Mouse (Mus musculus) left cerebral cortex, adult 2 months (tissue): ENCODE measurements around the gene Mettl5. TPM values are rescaled to one million over a fixed set of nuclear protein-coding genes. Genes with fewer than 3 reads are reported as not detected.

ENCODE experiments used
- DNase-seq, 2 experiments: peaks; one replicate each; pipeline ENCODE4 v3.0.0; 2021 to 2022; ENCODE audit warnings: low spot score in 2 of 2, mixed read lengths in 1 of 2; ENCODE audit errors: extremely low spot score in 1 of 2
- H3K27ac ChIP-seq: fragments of 200-600 bp; 2 replicates; pipeline ENCODE4 v1.8.1; 2022
- H3K4me3 ChIP-seq: fragments of 200-600 bp; 2 replicates; pipeline ENCODE4 v1.8.1; 2022
- CTCF ChIP-seq: fragments of 200-600 bp; IDR thresholded peaks from 2 replicates; pipeline ENCODE4 v1.8.1; 2022; ENCODE audit warnings: antibody characterized with exemption, mild to moderate bottlenecking, moderate library complexity
- intact Hi-C: fragments of 180-260 bp; cut with DNase I; formaldehyde crosslinking; loops from one replicate; pipeline ENCODE4 v1.15.1; 2025
- total RNA-seq, 2 experiments: library from RNA; stranded (reverse); gene quantifications; 2 replicates each; pipeline ENCODE4 v1.2.3; 2021

Mettl5 gene
- total RNA-seq, 2 experiments from 2014 or later = 13.5 to 15.2 TPM

DNA sequence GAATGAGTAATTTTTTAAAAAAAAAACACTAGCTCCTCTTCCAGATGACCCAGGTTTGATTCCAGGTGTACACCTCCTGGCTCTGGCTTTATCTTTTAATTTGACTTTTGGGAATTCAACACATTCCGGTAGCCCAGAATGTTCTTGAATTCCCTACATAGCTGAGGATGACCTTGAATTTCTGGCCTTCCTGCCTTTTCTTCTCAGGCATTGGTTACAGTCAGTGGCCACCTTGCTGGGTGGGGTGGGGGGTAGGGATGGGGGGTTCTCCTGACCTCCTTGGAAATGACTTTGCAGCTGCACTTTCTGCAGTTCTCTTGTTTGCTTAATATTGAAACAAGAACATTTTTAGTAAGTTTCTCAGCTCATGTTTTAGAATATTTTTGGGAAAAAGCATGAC lies 7.7 kb upstream of the Mettl5 start:
- no peak overlapping the region for H3K4me3 ChIP-seq
- TF ChIP-seq CTCF = no peak
- DNase-seq = no peak
- no peak overlapping the region for H3K27ac ChIP-seq
- intact Hi-C loops = no loop called here

GRCm38 (mm10) chr2:69890843-69891242 lies 5.4 kb upstream of the Mettl5 start:
- no peak for TF ChIP-seq CTCF

GRCm38 (mm10) chr2:69888957-69889356 lies 3.5 kb upstream of the Mettl5 start:
- H3K4me3 ChIP-seq = no peak overlapping the region
- intact Hi-C loops = no loop called here
- H3K27ac ChIP-seq = no peak overlapping the region
- DNase-seq = no peak
- TF ChIP-seq CTCF = no peak

More at GRCm38 (mm10) chr2:69890843-69891242, 5.4 kb upstream of the Mettl5 start:
- DNase-seq = no peak
- Histone ChIP-seq H3K27ac (no peak overlapping the region), H3K4me3 (no peak overlapping the region)
- intact Hi-C loops = no loop called here

GRCm38 (mm10) chr2:69885050-69885449 lies 365 bp downstream of the Mettl5 start:
- intact Hi-C loops = no loop called here
- no peak for DNase-seq
- no peak for TF ChIP-seq CTCF
- H3K4me3 ChIP-seq = peak overlapping the region; percentile 61
- H3K27ac ChIP-seq = peak overlapping the region; percentile 84

- Histone ChIP-seq H3K27ac (no peak overlapping the region), H3K4me3 (peak overlapping the region; percentile 61)
- TF ChIP-seq CTCF = no peak
- intact Hi-C loops = no loop called here
- DNase-seq = no peak
These were observed 834 bp downstream of the Mettl5 start for GRCm38 (mm10) chr2:69884581-69884980.

DNA sequence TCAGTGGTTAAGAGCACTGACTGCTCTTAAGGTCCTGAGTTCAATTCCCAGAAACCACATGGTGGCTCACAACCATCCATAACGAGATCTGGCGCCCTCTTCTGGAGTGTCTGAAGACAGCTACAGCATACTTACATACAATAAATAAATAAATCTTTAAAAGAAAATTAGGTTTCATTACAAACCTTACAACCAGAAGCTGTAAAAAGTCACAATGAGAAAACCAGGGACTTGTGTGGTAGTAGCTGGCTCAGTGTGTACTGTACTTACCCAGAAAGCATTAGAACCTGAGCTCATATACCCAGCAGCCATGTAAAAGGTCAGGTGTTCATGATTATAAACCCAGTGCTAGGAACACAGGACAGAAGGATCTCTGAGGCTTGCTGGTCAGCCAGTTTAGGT lies 1.4 kb downstream of the Mettl5 start:
- H3K27ac ChIP-seq = no peak overlapping the region
- TF ChIP-seq CTCF = peak; percentile 39
- no peak for DNase-seq
- intact Hi-C loops = no loop called here
- H3K4me3 ChIP-seq = no peak overlapping the region

- H3K27ac ChIP-seq = peak overlapping the region; percentile 92
- intact Hi-C loops = loop anchor here (5.0 kb wide), 3 partner anchors 70 to 140 kb away; partner anchors contain the start of gene Ppig
- DNase-seq = no peak
- no peak for TF ChIP-seq CTCF
- peak overlapping the region; percentile 69 for H3K4me3 ChIP-seq
These were observed 23.2 kb downstream of the Mettl5 start for GRCm38 (mm10) chr2:69862117-69862657.

DNA sequence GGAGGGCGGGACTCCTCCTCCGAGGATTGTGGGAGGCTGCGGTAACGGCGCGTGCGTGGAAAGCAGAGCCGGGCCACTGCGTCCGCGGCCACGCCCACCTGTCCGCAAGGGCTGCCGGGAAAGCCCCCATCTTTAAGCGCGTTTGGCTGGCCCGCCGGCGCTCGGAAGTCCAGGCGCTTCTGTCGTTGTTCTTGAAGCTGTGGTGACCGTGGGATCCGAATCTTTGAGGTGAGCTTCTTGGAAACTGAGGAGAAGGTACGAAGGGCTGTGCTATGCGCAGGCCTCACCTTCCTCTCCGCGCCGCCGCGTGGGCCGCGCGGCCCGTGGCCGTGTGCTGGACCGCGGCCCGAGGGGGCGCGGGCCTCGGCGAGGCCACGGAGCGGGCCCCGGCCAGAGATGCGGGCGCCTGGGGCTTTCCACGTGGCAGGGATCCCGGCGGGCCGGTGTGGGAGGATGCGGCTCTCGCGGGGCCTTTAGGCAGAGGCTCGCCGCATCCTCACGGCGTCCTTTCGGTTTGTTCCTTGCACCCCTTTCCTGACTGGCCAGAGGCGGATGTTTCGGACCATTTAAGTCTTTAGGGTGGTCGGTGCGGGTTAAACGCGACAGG lies 23.8 kb downstream of the Mettl5 start, which contains the start of gene Ssb:
Gene Ssb (plus strand): TSS at position 78 of the 607 bp plus-strand sequence.
- DNase-seq = peak; percentile 93 to 94
- Histone ChIP-seq H3K27ac (peak within 1 kb of the TSS; percentile 92), H3K4me3 (peak within 1 kb of the TSS; percentile 69)
- TF ChIP-seq CTCF = no peak
- intact Hi-C loops = loop anchor here (2.0 to 5.0 kb wide), 4 partner anchors 37 to 139 kb away; partner anchors contain the start of gene Ppig

DNA sequence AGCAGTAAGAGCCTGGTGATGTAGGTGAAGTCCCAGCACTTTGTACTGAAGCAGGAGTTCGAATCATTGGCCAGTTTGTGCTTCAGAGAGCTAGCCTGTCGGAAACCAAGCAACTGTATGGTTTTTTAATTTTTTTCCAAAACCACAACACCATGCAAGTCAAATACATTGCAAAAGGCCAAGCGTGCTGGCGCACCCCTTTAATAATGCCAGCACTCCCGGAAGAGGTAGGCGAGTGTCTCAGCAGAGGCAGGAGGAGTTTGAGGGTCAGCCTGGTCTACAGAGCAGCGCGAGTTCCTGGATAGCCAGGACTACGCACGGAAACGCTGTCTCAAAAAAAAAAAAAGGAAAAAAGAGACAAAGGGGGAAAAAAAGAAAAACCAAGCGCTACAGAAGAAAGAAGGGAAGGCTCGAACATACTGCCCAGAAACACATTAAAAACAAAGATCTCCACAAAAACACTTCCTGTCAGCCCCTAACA lies 24.4 kb downstream of the Mettl5 start:
- Histone ChIP-seq H3K4me3 (peak overlapping the region; percentile 69), H3K27ac (peak overlapping the region; percentile 92)
- TF ChIP-seq CTCF = no peak
- intact Hi-C loops = loop anchor here (2.0 to 5.0 kb wide), 4 partner anchors 36 to 139 kb away; partner anchors contain the start of gene Ppig
- DNase-seq = peak; percentile 29 to 30

GRCm38 (mm10) chr2:69857882-69858281 lies 27.5 kb downstream of the Mettl5 start:
- intact Hi-C loops = no loop called here
- H3K4me3 ChIP-seq = no peak overlapping the region
- peak; percentile 25 for TF ChIP-seq CTCF
- DNase-seq = no peak
- no peak overlapping the region for H3K27ac ChIP-seq

DNA sequence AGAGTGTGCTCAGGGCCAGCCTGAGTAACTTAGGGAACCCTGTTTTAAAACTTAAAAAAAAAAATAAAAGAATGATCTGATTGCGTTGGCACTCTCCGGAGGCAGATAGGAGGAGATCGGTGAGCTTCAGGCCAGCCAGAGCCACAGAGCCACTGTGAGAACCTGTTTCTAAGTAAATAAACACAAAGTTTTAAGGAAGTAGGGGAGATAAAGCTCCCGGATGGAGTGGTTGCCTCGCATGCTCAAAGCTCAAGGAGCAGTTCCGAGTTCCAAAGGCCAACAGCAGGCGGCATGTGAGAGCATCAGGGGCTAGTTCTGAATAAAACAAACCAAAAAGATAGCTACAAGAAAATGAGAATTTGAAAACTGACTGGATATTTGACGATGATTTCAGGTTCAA lies 29.0 kb downstream of the Mettl5 start:
- TF ChIP-seq CTCF = no peak; the same call in 1 of the 2 replicates
- no peak for DNase-seq
- intact Hi-C loops = no loop called here
- H3K4me3 ChIP-seq = no peak overlapping the region
- H3K27ac ChIP-seq = no peak overlapping the region

GRCm38 (mm10) chr2:69851427-69852058 lies 33.9 kb downstream of the Mettl5 start:
- no peak overlapping the region for H3K27ac ChIP-seq
- TF ChIP-seq CTCF = peak; percentile 7; the same call in 1 of the 2 replicates
- intact Hi-C loops = loop anchor here (5.0 kb wide), 1 partner anchor 49 kb away; no protein-coding TSS in a partner anchor
- DNase-seq = no peak
- no peak overlapping the region for H3K4me3 ChIP-seq
